Mouse (Mus musculus) CH12.LX (cell line): ENCODE measurements around the gene Parp4. TPM values are rescaled to one million over a fixed set of nuclear protein-coding genes. Genes with fewer than 3 reads are reported as not detected.

Experiments used
- DNase-seq: peaks from one replicate; pipeline ENCODE4 v3.0.0-alpha.2; 2013; ENCODE audit errors: extremely low read depth
- H3K27ac ChIP-seq: 2 replicates; pipeline ENCODE4 v1.5.1; 2012; ENCODE audit warnings: low read depth, mild to moderate bottlenecking, control low read depth, moderate library complexity; ENCODE audit not compliant: insufficient read depth
- H3K27me3 ChIP-seq: replicated peaks from 2 replicates; pipeline ENCODE3; 2012; ENCODE audit warnings: inconsistent platforms
- H3K36me3 ChIP-seq, 2 experiments: replicated peaks in 1 of 2; 2 replicates each; pipeline versions ENCODE3 to v1.6.1; 2012; ENCODE audit warnings: inconsistent platforms in 1 of 2, low read length in 1 of 2, mild to moderate bottlenecking in 1 of 2, mixed read lengths in 1 of 2, moderate library complexity in 1 of 2; ENCODE audit not compliant: control insufficient read depth in 1 of 2, insufficient read depth in 1 of 2
- H3K4me1 ChIP-seq, 2 experiments: 2 replicates each; pipeline ENCODE4 v1.6.1; 2012; ENCODE audit warnings: inconsistent platforms in 1 of 2, moderate library complexity in 1 of 2; ENCODE audit not compliant: insufficient read depth in 2 of 2, control insufficient read depth in 1 of 2
- H3K4me2 ChIP-seq: 2 replicates; pipeline ENCODE4 v1.6.1; 2012; ENCODE audit warnings: low read depth, mild to moderate bottlenecking, control low read depth; ENCODE audit not compliant: poor library complexity, insufficient read depth, severe bottlenecking
- H3K4me3 ChIP-seq, 3 experiments: fragments of 150-350 bp in 1 of 3; sonication (generic) in 1 of 3; replicated peaks in 1 of 3; 2 replicates each; pipeline versions ENCODE3 to v1.5.1; 2011 to 2012; ENCODE audit warnings: low read depth in 2 of 3, low read length in 2 of 3, mild to moderate bottlenecking in 2 of 3, moderate library complexity in 2 of 3, control low read depth in 1 of 3, improper control_type of control experiment in 1 of 3, inconsistent platforms in 1 of 3, mixed read lengths in 1 of 3; ENCODE audit not compliant: poor library complexity in 1 of 3
- H3K79me2 ChIP-seq: replicated peaks from 2 replicates; pipeline ENCODE4 v1.6.1; 2012; ENCODE audit warnings: mild to moderate bottlenecking, moderate library complexity; ENCODE audit not compliant: control insufficient read depth, poor library complexity, insufficient read depth, severe bottlenecking; ENCODE audit errors: extremely low read depth
- H3K9ac ChIP-seq: 2 replicates; pipeline ENCODE4 v1.6.1; 2012; ENCODE audit warnings: low read depth, mild to moderate bottlenecking, control low read depth, moderate library complexity; ENCODE audit not compliant: insufficient read depth
- H3K9me3 ChIP-seq: replicated peaks from 2 replicates; pipeline ENCODE3; 2012; ENCODE audit warnings: low read length, inconsistent platforms, mixed read lengths
- CHD1 ChIP-seq: IDR thresholded peaks from 2 replicates; pipeline ENCODE4 v1.6.1; 2012; ENCODE audit warnings: low read depth, low read length, improper control_type of control experiment, inconsistent platforms
- CHD2 ChIP-seq: IDR thresholded peaks from 2 replicates; pipeline ENCODE4 v1.6.1; 2011; ENCODE audit warnings: low read length, improper control_type of control experiment
- E2F4 ChIP-seq: IDR thresholded peaks from 2 replicates; pipeline ENCODE4 v1.6.1; 2011; ENCODE audit warnings: low read depth, low read length, improper control_type of control experiment; ENCODE audit not compliant: insufficient replicate concordance
- ELF1 ChIP-seq: IDR thresholded peaks from 2 replicates; pipeline ENCODE4 v1.6.1; 2014; ENCODE audit warnings: low read depth, mild to moderate bottlenecking, inconsistent platforms, low read length, improper control_type of control experiment
- EP300 ChIP-seq: IDR thresholded peaks from 2 replicates; pipeline ENCODE4 v1.6.1; 2011; ENCODE audit warnings: low read length, improper control_type of control experiment
- ETS1 ChIP-seq: conservative IDR thresholded peaks from 2 replicates; pipeline ENCODE4 v1.6.1; 2012; ENCODE audit warnings: low read depth, mild to moderate bottlenecking, inconsistent platforms, low read length, improper control_type of control experiment, moderate library complexity
- GABPA ChIP-seq: IDR thresholded peaks from 2 replicates; pipeline ENCODE4 v1.6.1; 2012; ENCODE audit warnings: low read depth, low read length, improper control_type of control experiment, inconsistent platforms; ENCODE audit not compliant: insufficient replicate concordance
- HCFC1 ChIP-seq: IDR thresholded peaks from 2 replicates; pipeline ENCODE4 v1.6.1; 2012; ENCODE audit warnings: low read depth, mild to moderate bottlenecking, inconsistent platforms, low read length, improper control_type of control experiment
- IRF4 ChIP-seq: IDR thresholded peaks from 2 replicates; pipeline ENCODE4 v1.6.1; 2014; ENCODE audit warnings: low read depth, mild to moderate bottlenecking, inconsistent platforms, low read length, improper control_type of control experiment
- JUN ChIP-seq: IDR thresholded peaks from 2 replicates; pipeline ENCODE4 v1.6.1; 2011; ENCODE audit warnings: low read depth, mild to moderate bottlenecking, low read length, improper control_type of control experiment, moderate library complexity; ENCODE audit not compliant: insufficient read depth
- MAFK ChIP-seq: IDR thresholded peaks from 2 replicates; pipeline ENCODE4 v1.6.1; 2011; ENCODE audit warnings: low read length, improper control_type of control experiment; ENCODE audit not compliant: insufficient replicate concordance
- MAX ChIP-seq: IDR thresholded peaks from 2 replicates; pipeline ENCODE4 v1.6.1; 2011; ENCODE audit warnings: low read length, improper control_type of control experiment
- MEF2A ChIP-seq: IDR thresholded peaks from 2 replicates; pipeline ENCODE4 v1.6.1; 2014; ENCODE audit warnings: low read depth, mild to moderate bottlenecking, inconsistent platforms, low read length, improper control_type of control experiment, borderline replicate concordance
- MXI1 ChIP-seq: IDR thresholded peaks from 2 replicates; pipeline ENCODE4 v1.6.1; 2011; ENCODE audit warnings: mild to moderate bottlenecking, low read depth, low read length, improper control_type of control experiment
- NELFE ChIP-seq: IDR thresholded peaks from 2 replicates; pipeline ENCODE4 v1.6.1; 2011; ENCODE audit warnings: low read depth, low read length, improper control_type of control experiment
- NRF1 ChIP-seq: IDR thresholded peaks from 2 replicates; pipeline ENCODE4 v1.6.1; 2014; ENCODE audit warnings: low read depth, mild to moderate bottlenecking, inconsistent platforms, low read length, improper control_type of control experiment, moderate library complexity
- PAX5 ChIP-seq: IDR thresholded peaks from 2 replicates; pipeline ENCODE4 v1.6.1; 2012; ENCODE audit warnings: low read length, inconsistent platforms, mixed read lengths
- POLR2AphosphoS2 ChIP-seq: IDR thresholded peaks from 2 replicates; pipeline ENCODE4 v1.6.1; 2011; ENCODE audit warnings: low read depth, low read length, improper control_type of control experiment
- RAD21 ChIP-seq: IDR thresholded peaks from 2 replicates; pipeline ENCODE4 v1.6.1; 2011; ENCODE audit warnings: low read depth, mild to moderate bottlenecking, low read length, improper control_type of control experiment, moderate library complexity
- RCOR1 ChIP-seq: conservative IDR thresholded peaks from 2 replicates; pipeline ENCODE4 v1.6.1; 2012; ENCODE audit warnings: low read depth, mild to moderate bottlenecking, inconsistent platforms, low read length, improper control_type of control experiment
- SIN3A ChIP-seq: IDR thresholded peaks from 2 replicates; pipeline ENCODE4 v1.6.1; 2012; ENCODE audit warnings: low read length, improper control_type of control experiment, inconsistent platforms
- SMC3 ChIP-seq: IDR thresholded peaks from 2 replicates; pipeline ENCODE4 v1.6.1; 2011; ENCODE audit warnings: low read depth, low read length, improper control_type of control experiment
- TBP ChIP-seq: conservative IDR thresholded peaks from 2 replicates; pipeline ENCODE4 v1.6.1; 2011; ENCODE audit warnings: low read depth, low read length, improper control_type of control experiment
- TCF12 ChIP-seq: IDR thresholded peaks from 2 replicates; pipeline ENCODE4 v1.6.1; 2014; ENCODE audit warnings: low read depth, mild to moderate bottlenecking, inconsistent platforms, low read length, improper control_type of control experiment
- UBTF ChIP-seq: IDR thresholded peaks from 2 replicates; pipeline ENCODE4 v1.6.1; 2012; ENCODE audit warnings: low read depth, mild to moderate bottlenecking, inconsistent platforms, low read length, improper control_type of control experiment, moderate library complexity
- USF1 ChIP-seq: IDR thresholded peaks from 2 replicates; pipeline ENCODE4 v1.6.1; 2014; ENCODE audit warnings: low read depth, mild to moderate bottlenecking, inconsistent platforms, low read length, improper control_type of control experiment
- ZC3H11A ChIP-seq: IDR thresholded peaks from 2 replicates; pipeline ENCODE4 v1.6.1; 2012; ENCODE audit warnings: low read depth, mild to moderate bottlenecking, inconsistent platforms, low read length, improper control_type of control experiment
- ZKSCAN1 ChIP-seq: IDR thresholded peaks from 2 replicates; pipeline ENCODE4 v1.6.1; 2012; ENCODE audit warnings: low read depth, inconsistent platforms, low read length, improper control_type of control experiment, borderline replicate concordance
- ZMIZ1 ChIP-seq: IDR thresholded peaks from 2 replicates; pipeline ENCODE4 v1.6.1; 2012; ENCODE audit warnings: low read depth, mild to moderate bottlenecking, inconsistent platforms, low read length, improper control_type of control experiment
- ZNF384 ChIP-seq: IDR thresholded peaks from 2 replicates; pipeline ENCODE4 v1.6.1; 2012; ENCODE audit warnings: low read depth, low read length, improper control_type of control experiment, inconsistent platforms
- dilution Hi-C: fragments of 300-500 bp; cut with MboI; formaldehyde crosslinking; loops from 2 replicates; pipeline ENCODE4 v1.14.3; 2020; ENCODE audit warnings: low sequenced_read_pairs; ENCODE audit not compliant: extremely low pct_unique_long_range_greater_than_20kb, extremely low pct_ligation_motif_present
- in situ Hi-C: fragments of 300-500 bp; cut with MboI; formaldehyde crosslinking; loops from 3 replicates; pipeline ENCODE4 v1.14.3; 2019; ENCODE audit warnings: low sequenced_read_pairs, low pct_ligation_motif_present, low pct_unique_long_range_greater_than_20kb, mixed read lengths
- polyA plus RNA-seq: library from polyadenylated mRNA; unstranded; fragments of >175 nt; gene quantifications from 2 replicates; pipeline ENCODE4 v1.2.1, GENCODE M21; 2012; ENCODE audit warnings: low read depth; ENCODE audit not compliant: insufficient read length
- total RNA-seq, 2 experiments: library from RNA; depleted of rRNA; stranded (reverse); fragments of 300-350 nt in 1 of 2; fragments of >200 nt in 1 of 2; gene quantifications; 2 replicates each; pipeline ENCODE4 v1.2.3; 2012 to 2014

The Parp4 gene
- total and polyA plus RNA-seq, 3 experiments = 6.1 to 13.0 (median 10.2) TPM

- Histone ChIP-seq H3K4me2 (no peak overlapping the region), H3K4me3 (no peak overlapping the region), H3K9ac (no peak overlapping the region), H3K79me2 (no peaks in the 10 kb centered on the region), H3K9me3 (no peaks in the 10 kb centered on the region), H3K27ac (no peak overlapping the region), H3K36me3 (peaks cover 76 to 92% of the 10 kb centered on the region in 2 experiments), H3K27me3 (no peaks in the 10 kb centered on the region), H3K4me1 (no peaks in the 10 kb centered on the region)
- in situ Hi-C loops (no loop called here), dilution Hi-C loops (no loop called here)
- TF ChIP-seq ETS1 (no peak), MXI1 (no peak), ZKSCAN1 (no peak), SIN3A (no peak), E2F4 (no peak), NELFE (no peak), ELF1 (no peak), TCF12 (no peak), JUN (no peak), POLR2AphosphoS2 (no peak), ZMIZ1 (no peak), IRF4 (no peak), GABPA (no peak), NRF1 (no peak), TBP (no peak), PAX5 (no peak), RCOR1 (no peak), RAD21 (no peak), MAX (no peak), MAFK (no peak)
- no peak for DNase-seq
Observed at GRCm38 (mm10) chr14:56620425-56620824, 45.0 kb downstream of the Parp4 start.

GRCm38 (mm10) chr14:56626202-56626601 is 50.8 kb downstream of the Parp4 start:
- TF ChIP-seq HCFC1 (no peak), UBTF (no peak), MEF2A (no peak), EP300 (no peak), POLR2AphosphoS2 (no peak), CHD2 (no peak), ZNF384 (no peak), ELF1 (no peak), TCF12 (no peak), PAX5 (no peak), USF1 (no peak), SMC3 (no peak), E2F4 (no peak), SIN3A (no peak), CHD1 (no peak), ZC3H11A (no peak), JUN (no peak), ZMIZ1 (no peak), TBP (no peak), MXI1 (no peak)
- TF ChIP-seq, all 38 proteins: peak for 0
- in situ Hi-C loops (no loop called here), dilution Hi-C loops (no loop called here)

More at GRCm38 (mm10) chr14:56626202-56626601, 50.8 kb downstream of the Parp4 start:
- Histone ChIP-seq H3K4me3 (no peak overlapping the region), H3K9me3 (no peaks in the 10 kb centered on the region), H3K27me3 (no peaks in the 10 kb centered on the region), H3K4me2 (no peak overlapping the region), H3K27ac (no peak overlapping the region), H3K4me1 (no peaks in the 10 kb centered on the region), H3K9ac (no peak overlapping the region), H3K79me2 (no peaks in the 10 kb centered on the region), H3K36me3 (peaks cover 64 to 92% of the 10 kb centered on the region in 2 experiments)
- DNase-seq = no peak
